In genomic region chr2:34753811-34754550, GRCm38 (mm10) we compare ENCODE assay signal across 8 mouse cellular contexts. TPM values are rescaled to one million over a fixed set of nuclear protein-coding genes. Genes with fewer than 3 reads are reported as not detected.
DNase-seq lines count a peak whose midpoint lies in the region; ATAC-seq lines count a peak whose summit lies in the region.

No protein-coding gene starts in this region.

- ATAC-seq in activated CD4-positive, CD25-positive, alpha-beta regulatory T cell, adult 4 months = peak; percentile 67
- peak; percentile 78 for ATAC-seq in common myeloid progenitor, adult 5-6 weeks (replicated peaks; ENCODE audit: low read depth, poor library complexity, severe bottlenecking)
- ATAC-seq in megakaryocyte progenitor cell, adult 5-6 weeks (replicated peaks; ENCODE audit: poor library complexity) = peak; percentile 75

- intact Hi-C loops in left cerebral cortex, postnatal 10 days (cut with DNase I) = no loop called here

- peak; percentile 64 to 80 for DNase-seq in gastrocnemius, adult 8-10 months (ENCODE audit: low spot score in 2 of 2)
- DNase-seq in induced T-regulatory cell, adult 2 months (ENCODE audit: low read depth) = peak; percentile 90
- DNase-seq in left cerebral cortex, postnatal 10 days (ENCODE audit: extremely low spot score in 1 of 2, low spot score in 2 of 2) = peak; percentile 62 to 94
- peak; percentile 87 to 91 for DNase-seq in right cerebral cortex, postnatal 10 days (ENCODE audit: low spot score in 2 of 2)
- DNase-seq in urinary bladder, postnatal 14 days (ENCODE audit: low spot score) = peak; percentile 89

RNA-seq across cellular contexts. Expression of gene Gapvd1, which starts 1.1 kb away (rescaled TPM):
- polyA plus RNA-seq in activated CD4-positive, CD25-positive, alpha-beta regulatory T cell, adult 4 months (2017; shearing (Covaris generic)) = 10 to 100 TPM; 49.3 to 50.9 TPM
- total RNA-seq in common myeloid progenitor, adult 5-6 weeks (2017) = 89.8 and 97.4 TPM in 2 replicates
- total RNA-seq in gastrocnemius, adult 8-10 months (2022) = 10 to 100 TPM; 34.1 to 36.4 (median 35.4) TPM
- 100 to 1,000 TPM; 109 to 115 TPM for total RNA-seq in left cerebral cortex, postnatal 10 days (2021)
- 45.4 and 56.7 TPM in 2 replicates for total RNA-seq in megakaryocyte progenitor cell, adult 5-6 weeks (2015)
- 73.4 and 83.3 TPM in 2 replicates for total RNA-seq in megakaryocyte progenitor cell, adult 5-6 weeks (2017)

RNA-seq across cellular contexts. Expression of gene Hspa5, which starts 17.8 kb away (rescaled TPM):
- 100 to 1,000 TPM; 510 to 612 TPM for polyA plus RNA-seq in activated CD4-positive, CD25-positive, alpha-beta regulatory T cell, adult 4 months (2017; shearing (Covaris generic))
- 891 and 930 TPM in 2 replicates for total RNA-seq in common myeloid progenitor, adult 5-6 weeks (2017)
- total RNA-seq in gastrocnemius, adult 8-10 months (2022) = 100 to 1,000 TPM; 149 to 179 (median 165) TPM
- 100 to 1,000 TPM; 216 to 224 TPM for total RNA-seq in left cerebral cortex, postnatal 10 days (2021)
- total RNA-seq in megakaryocyte progenitor cell, adult 5-6 weeks (2015) = 536 and 641 TPM in 2 replicates
- total RNA-seq in megakaryocyte progenitor cell, adult 5-6 weeks (2017) = 1,697 and 1,773 TPM in 2 replicates

RNA-seq across cellular contexts. Expression of gene Rabepk, which starts 45.7 kb away (rescaled TPM):
- 10 to 100 TPM; 48.7 to 64.7 TPM for polyA plus RNA-seq in activated CD4-positive, CD25-positive, alpha-beta regulatory T cell, adult 4 months (2017; shearing (Covaris generic))
- total RNA-seq in common myeloid progenitor, adult 5-6 weeks (2017) = 28.5 and 44.6 TPM in 2 replicates
- total RNA-seq in gastrocnemius, adult 8-10 months (2022) = 10 to 100 TPM in 3 of 4 experiments, 1 to 10 TPM in 1; 7.4 to 13.1 (median 11.4) TPM
- total RNA-seq in left cerebral cortex, postnatal 10 days (2021) = 10 to 100 TPM; 22.3 to 32.6 TPM
- total RNA-seq in megakaryocyte progenitor cell, adult 5-6 weeks (2015) = 18.1 and 21.7 TPM in 2 replicates
- total RNA-seq in megakaryocyte progenitor cell, adult 5-6 weeks (2017) = 40.4 and 52.7 TPM in 2 replicates

Comparison
In these comparisons a context has a peak if more than half of its experiments do, and no peak if none do; other contexts are left out.
1. Peak in every context shown above with its lines: DNase-seq and ATAC-seq.